Mouse (Mus musculus) CD8-positive naive resting alpha-beta T cell, adult 2 months (primary cell): ENCODE data around the gene Nxph2.
"Not testable (repeated sequence)": the region's sequence is repeated elsewhere in the genome, so short reads cannot be mapped to it uniquely, and the experiment has no call there.

Experiments
- DNase-seq, 2 experiments: peaks; one replicate each; pipeline ENCODE4 v3.0.0; 2022; ENCODE audit warnings: low read depth in 2 of 2, low spot score in 2 of 2

Gene Nxph2

DNA sequence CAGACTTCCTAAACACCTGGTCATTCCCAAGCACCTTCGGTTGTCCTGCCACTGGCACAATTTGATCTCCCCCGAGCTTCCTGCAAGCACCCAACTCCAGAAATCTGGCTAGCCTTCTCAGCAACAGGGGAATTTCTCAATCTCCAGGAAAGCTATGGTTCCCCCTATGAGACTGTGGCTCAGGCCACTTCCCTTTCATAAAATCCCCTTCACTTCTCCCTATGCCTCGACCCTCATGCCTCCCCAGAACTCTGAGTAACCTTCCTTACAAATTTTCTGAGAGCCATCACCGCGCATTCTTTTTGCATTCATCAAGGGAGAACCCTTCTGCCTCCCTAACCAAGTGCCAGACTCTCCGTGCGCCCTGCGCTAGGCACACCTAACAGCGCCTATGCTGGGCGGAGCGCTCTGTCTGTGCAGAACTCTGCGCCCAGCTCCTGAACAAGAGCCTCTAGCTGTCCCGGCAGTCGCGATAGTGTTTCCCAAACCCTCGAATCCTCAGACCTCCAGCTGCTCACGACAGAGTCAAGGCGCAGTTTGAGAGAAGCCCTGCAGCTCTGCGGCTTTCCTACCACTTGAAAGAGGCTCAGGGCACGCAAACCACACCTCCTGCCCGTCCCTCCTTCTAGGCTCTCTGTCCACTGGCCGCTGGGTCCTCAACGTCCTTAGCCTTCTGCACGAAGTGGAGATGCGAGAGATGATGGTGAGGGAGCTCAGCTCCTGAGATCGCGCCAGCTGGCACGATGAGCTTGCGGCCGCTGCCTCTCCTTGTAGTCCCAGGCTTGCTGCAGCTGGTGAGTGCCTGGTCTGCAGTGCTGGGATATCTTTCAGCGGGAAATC, at the start of gene Nxph2:
Gene Nxph2, plus strand, starts transcription at position 501 of the 840 bp plus-strand sequence.
- no peak for DNase-seq

DNA sequence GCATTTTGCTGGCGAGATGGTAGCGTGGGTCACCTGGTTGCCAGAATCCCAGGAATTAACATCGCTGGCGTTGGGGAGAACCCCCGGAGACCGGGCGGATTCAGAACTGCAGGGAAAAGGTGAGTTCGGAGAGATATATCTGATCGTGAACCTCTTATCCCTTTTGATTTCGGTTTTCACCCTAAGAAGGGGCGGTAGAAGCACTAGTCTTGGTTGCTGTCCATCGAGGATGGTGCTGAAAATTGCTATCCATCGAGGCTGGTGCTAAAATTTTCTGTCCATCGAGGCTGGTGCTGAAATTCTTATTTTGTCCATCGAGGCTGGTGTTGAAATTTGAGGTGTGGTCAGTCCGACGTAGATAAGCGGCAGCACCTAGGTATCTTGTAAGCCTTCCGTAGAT, 30.1 kb upstream of the Nxph2 start:
- not testable (repeated sequence) for DNase-seq

DNA sequence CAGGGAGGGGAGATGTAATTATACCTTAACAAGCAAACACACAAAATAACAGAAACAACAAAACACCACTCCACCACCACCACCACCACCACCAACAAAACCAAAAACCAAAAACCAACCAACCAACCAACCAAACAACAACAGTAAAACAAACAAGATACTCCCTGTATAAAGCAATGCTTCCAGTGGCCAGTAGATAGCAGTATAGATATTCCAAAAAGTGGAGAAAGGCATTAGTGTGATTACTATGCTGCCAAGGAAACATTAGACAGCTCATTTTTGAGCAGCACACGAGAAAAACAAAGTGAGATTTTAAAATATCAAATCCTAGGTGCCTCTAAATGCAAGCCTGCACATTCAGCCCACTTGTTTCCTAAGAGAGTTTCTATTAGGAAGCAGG, 6.2 kb upstream of the Nxph2 start:
- DNase-seq, result no peak
